Mouse (Mus musculus) CH12.LX (cell line): ENCODE results near the gene Phykpl. TPM values are rescaled to one million over a fixed set of nuclear protein-coding genes. Genes with fewer than 3 reads are reported as not detected.

Experiments
- DNase-seq: peaks from one replicate; pipeline ENCODE4 v3.0.0-alpha.2; 2013; ENCODE audit errors: extremely low read depth
- H3K27ac ChIP-seq: 2 replicates; pipeline ENCODE4 v1.5.1; 2012; ENCODE audit warnings: low read depth, mild to moderate bottlenecking, control low read depth, moderate library complexity; ENCODE audit not compliant: insufficient read depth
- H3K27me3 ChIP-seq: replicated peaks from 2 replicates; pipeline ENCODE3; 2012; ENCODE audit warnings: inconsistent platforms
- H3K36me3 ChIP-seq, 2 experiments: replicated peaks in 1 of 2; 2 replicates each; pipeline versions ENCODE3 to v1.6.1; 2012; ENCODE audit warnings: inconsistent platforms in 1 of 2, low read length in 1 of 2, mild to moderate bottlenecking in 1 of 2, mixed read lengths in 1 of 2, moderate library complexity in 1 of 2; ENCODE audit not compliant: control insufficient read depth in 1 of 2, insufficient read depth in 1 of 2
- H3K4me1 ChIP-seq, 2 experiments: 2 replicates each; pipeline ENCODE4 v1.6.1; 2012; ENCODE audit warnings: inconsistent platforms in 1 of 2, moderate library complexity in 1 of 2; ENCODE audit not compliant: insufficient read depth in 2 of 2, control insufficient read depth in 1 of 2
- H3K4me2 ChIP-seq: 2 replicates; pipeline ENCODE4 v1.6.1; 2012; ENCODE audit warnings: low read depth, mild to moderate bottlenecking, control low read depth; ENCODE audit not compliant: poor library complexity, insufficient read depth, severe bottlenecking
- H3K4me3 ChIP-seq, 3 experiments: fragments of 150-350 bp in 1 of 3; sonication (generic) in 1 of 3; replicated peaks in 1 of 3; 2 replicates each; pipeline versions ENCODE3 to v1.5.1; 2011 to 2012; ENCODE audit warnings: low read depth in 2 of 3, low read length in 2 of 3, mild to moderate bottlenecking in 2 of 3, moderate library complexity in 2 of 3, control low read depth in 1 of 3, improper control_type of control experiment in 1 of 3, inconsistent platforms in 1 of 3, mixed read lengths in 1 of 3; ENCODE audit not compliant: poor library complexity in 1 of 3
- H3K79me2 ChIP-seq: replicated peaks from 2 replicates; pipeline ENCODE4 v1.6.1; 2012; ENCODE audit warnings: mild to moderate bottlenecking, moderate library complexity; ENCODE audit not compliant: control insufficient read depth, poor library complexity, insufficient read depth, severe bottlenecking; ENCODE audit errors: extremely low read depth
- H3K9ac ChIP-seq: 2 replicates; pipeline ENCODE4 v1.6.1; 2012; ENCODE audit warnings: low read depth, mild to moderate bottlenecking, control low read depth, moderate library complexity; ENCODE audit not compliant: insufficient read depth
- H3K9me3 ChIP-seq: replicated peaks from 2 replicates; pipeline ENCODE3; 2012; ENCODE audit warnings: low read length, inconsistent platforms, mixed read lengths
- BHLHE40 ChIP-seq: IDR thresholded peaks from 2 replicates; pipeline ENCODE4 v1.6.1; 2011; ENCODE audit warnings: mild to moderate bottlenecking, low read depth, low read length, improper control_type of control experiment
- CTCF ChIP-seq, 2 experiments: IDR thresholded peaks in 1 of 2; conservative IDR thresholded peaks in 1 of 2; 2 replicates each; pipeline ENCODE4 v1.5.1; 2011 to 2012; ENCODE audit warnings: low read depth in 2 of 2, low read length in 2 of 2, improper control_type of control experiment in 1 of 2, inconsistent platforms in 1 of 2, mild to moderate bottlenecking in 1 of 2, moderate library complexity in 1 of 2
- E2F4 ChIP-seq: IDR thresholded peaks from 2 replicates; pipeline ENCODE4 v1.6.1; 2011; ENCODE audit warnings: low read depth, low read length, improper control_type of control experiment; ENCODE audit not compliant: insufficient replicate concordance
- ELF1 ChIP-seq: IDR thresholded peaks from 2 replicates; pipeline ENCODE4 v1.6.1; 2014; ENCODE audit warnings: low read depth, mild to moderate bottlenecking, inconsistent platforms, low read length, improper control_type of control experiment
- HCFC1 ChIP-seq: IDR thresholded peaks from 2 replicates; pipeline ENCODE4 v1.6.1; 2012; ENCODE audit warnings: low read depth, mild to moderate bottlenecking, inconsistent platforms, low read length, improper control_type of control experiment
- IRF4 ChIP-seq: IDR thresholded peaks from 2 replicates; pipeline ENCODE4 v1.6.1; 2014; ENCODE audit warnings: low read depth, mild to moderate bottlenecking, inconsistent platforms, low read length, improper control_type of control experiment
- KAT2A ChIP-seq: IDR thresholded peaks from 2 replicates; pipeline ENCODE4 v1.6.1; 2012; ENCODE audit warnings: low read length, improper control_type of control experiment, inconsistent platforms; ENCODE audit not compliant: insufficient replicate concordance
- MAFK ChIP-seq: IDR thresholded peaks from 2 replicates; pipeline ENCODE4 v1.6.1; 2011; ENCODE audit warnings: low read length, improper control_type of control experiment; ENCODE audit not compliant: insufficient replicate concordance
- MAX ChIP-seq: IDR thresholded peaks from 2 replicates; pipeline ENCODE4 v1.6.1; 2011; ENCODE audit warnings: low read length, improper control_type of control experiment
- MAZ ChIP-seq: IDR thresholded peaks from 2 replicates; pipeline ENCODE4 v1.6.1; 2012; ENCODE audit warnings: low read depth, mild to moderate bottlenecking, inconsistent platforms, low read length, improper control_type of control experiment, moderate library complexity
- MEF2A ChIP-seq: IDR thresholded peaks from 2 replicates; pipeline ENCODE4 v1.6.1; 2014; ENCODE audit warnings: low read depth, mild to moderate bottlenecking, inconsistent platforms, low read length, improper control_type of control experiment, borderline replicate concordance
- MYC ChIP-seq: IDR thresholded peaks from 2 replicates; pipeline ENCODE4 v1.6.1; 2011; ENCODE audit warnings: low read depth, mild to moderate bottlenecking, improper control_type of control experiment, low read length
- NRF1 ChIP-seq: IDR thresholded peaks from 2 replicates; pipeline ENCODE4 v1.6.1; 2014; ENCODE audit warnings: low read depth, mild to moderate bottlenecking, inconsistent platforms, low read length, improper control_type of control experiment, moderate library complexity
- PAX5 ChIP-seq: IDR thresholded peaks from 2 replicates; pipeline ENCODE4 v1.6.1; 2012; ENCODE audit warnings: low read length, inconsistent platforms, mixed read lengths
- POLR2A ChIP-seq: IDR thresholded peaks from 2 replicates; pipeline ENCODE4 v1.6.1; 2011; ENCODE audit warnings: low read depth, mild to moderate bottlenecking, improper control_type of control experiment, low read length
- RAD21 ChIP-seq: IDR thresholded peaks from 2 replicates; pipeline ENCODE4 v1.6.1; 2011; ENCODE audit warnings: low read depth, mild to moderate bottlenecking, low read length, improper control_type of control experiment, moderate library complexity
- SMC3 ChIP-seq: IDR thresholded peaks from 2 replicates; pipeline ENCODE4 v1.6.1; 2011; ENCODE audit warnings: low read depth, low read length, improper control_type of control experiment
- TBP ChIP-seq: conservative IDR thresholded peaks from 2 replicates; pipeline ENCODE4 v1.6.1; 2011; ENCODE audit warnings: low read depth, low read length, improper control_type of control experiment
- ZMIZ1 ChIP-seq: IDR thresholded peaks from 2 replicates; pipeline ENCODE4 v1.6.1; 2012; ENCODE audit warnings: low read depth, mild to moderate bottlenecking, inconsistent platforms, low read length, improper control_type of control experiment
- ZNF384 ChIP-seq: IDR thresholded peaks from 2 replicates; pipeline ENCODE4 v1.6.1; 2012; ENCODE audit warnings: low read depth, low read length, improper control_type of control experiment, inconsistent platforms
- dilution Hi-C: fragments of 300-500 bp; cut with MboI; formaldehyde crosslinking; loops from 2 replicates; pipeline ENCODE4 v1.14.3; 2020; ENCODE audit warnings: low sequenced_read_pairs; ENCODE audit not compliant: extremely low pct_unique_long_range_greater_than_20kb, extremely low pct_ligation_motif_present
- in situ Hi-C: fragments of 300-500 bp; cut with MboI; formaldehyde crosslinking; loops from 3 replicates; pipeline ENCODE4 v1.14.3; 2019; ENCODE audit warnings: low sequenced_read_pairs, low pct_ligation_motif_present, low pct_unique_long_range_greater_than_20kb, mixed read lengths
- polyA plus RNA-seq: library from polyadenylated mRNA; unstranded; fragments of >175 nt; gene quantifications from 2 replicates; pipeline ENCODE4 v1.2.1, GENCODE M21; 2012; ENCODE audit warnings: low read depth; ENCODE audit not compliant: insufficient read length
- total RNA-seq, 2 experiments: library from RNA; depleted of rRNA; stranded (reverse); fragments of 300-350 nt in 1 of 2; fragments of >200 nt in 1 of 2; gene quantifications; 2 replicates each; pipeline ENCODE4 v1.2.3; 2012 to 2014

The Phykpl gene
- total and polyA plus RNA-seq, 3 experiments = 25.2 to 44.0 (median 30.9) TPM

DNA sequence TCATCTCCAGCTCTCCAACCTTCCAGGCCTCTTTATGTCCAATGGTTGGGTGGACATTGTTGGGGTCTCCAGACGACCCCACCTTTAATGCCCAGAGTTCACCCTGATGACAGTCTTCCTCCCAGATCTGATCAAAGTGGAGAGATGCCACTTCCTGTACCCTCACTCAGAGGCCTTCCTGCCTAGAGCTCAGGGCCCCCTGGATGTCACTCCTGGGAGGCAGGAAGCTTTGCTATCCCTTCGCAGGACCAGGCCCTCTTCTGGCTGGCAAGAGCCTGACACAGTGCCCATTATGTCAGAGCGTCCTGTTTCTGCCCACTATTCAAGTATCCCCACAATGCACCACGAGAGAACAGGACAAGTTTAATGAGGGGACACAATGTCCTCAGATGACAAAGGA is 5.5 kb upstream of the Phykpl start:
- Histone ChIP-seq H3K27ac (no peak overlapping the region), H3K27me3 (peaks cover 19% of the 10 kb centered on the region), H3K36me3 (no peaks in the 10 kb centered on the region), H3K4me1 (peaks cover 22 to 47% of the 10 kb centered on the region in 2 experiments), H3K9me3 (no peaks in the 10 kb centered on the region), H3K4me3 (no peak overlapping the region), H3K79me2 (no peaks in the 10 kb centered on the region), H3K4me2 (no peak overlapping the region), H3K9ac (no peak overlapping the region)
- DNase-seq = no peak
- in situ Hi-C loops = no loop called here
- no peak for TF ChIP-seq HCFC1
- no peak for TF ChIP-seq KAT2A
- no peak for TF ChIP-seq TBP
- no peak for TF ChIP-seq BHLHE40
- TF ChIP-seq ELF1 = no peak
- dilution Hi-C loops = no loop called here

GRCm38 (mm10) chr11:51582713-51583112 is 1.8 kb upstream of the Phykpl start:
- H3K4me3 ChIP-seq = no peak overlapping the region
- no peak overlapping the region for H3K27ac ChIP-seq
- H3K27me3 ChIP-seq = no peaks in the 10 kb centered on the region
- H3K9me3 ChIP-seq = no peaks in the 10 kb centered on the region
- H3K4me1 ChIP-seq = peaks cover 20 to 58% of the 10 kb centered on the region in 2 experiments
- no peak overlapping the region for H3K4me2 ChIP-seq
- dilution Hi-C loops = no loop called here
- H3K36me3 ChIP-seq = peaks cover 12 to 23% of the 10 kb centered on the region in 2 experiments
- TF ChIP-seq CTCF (conservative IDR thresholded peaks at IDR 0.05 in 1 of 2, IDR thresholded peaks at IDR 0.05 in 1 of 2; ENCODE audit: low read depth in 2 of 2, low read length in 2 of 2) (peak; percentile 33 to 96), HCFC1 (no peak), NRF1 (no peak), MAZ (no peak), ZNF384 (no peak), IRF4 (peak; percentile 36; the same call in 1 of the 2 replicates), MEF2A (0 out of 2 replicates have a peak, but pooled peaks have one; percentile 44), BHLHE40 (0 out of 2 replicates have a peak, but pooled peaks have one; percentile 6), MAX (no peak), SMC3 (peak; percentile 84), E2F4 (no peak), MAFK (no peak), MYC (no peak), POLR2A (no peak), ZMIZ1 (no peak), KAT2A (no peak), RAD21 (peak; percentile 91), PAX5 (no peak)
- TF ChIP-seq, all 38 proteins: peak for 6
- Histone ChIP-seq H3K9ac (no peak overlapping the region), H3K79me2 (no peaks in the 10 kb centered on the region)
- in situ Hi-C loops = loop anchor here (5.0 kb wide), 1 partner anchor 40 kb away; no protein-coding TSS in a partner anchor
- peak; percentile 84 for DNase-seq
